Mouse (Mus musculus): ENCODE measurements at regions not wholly inside any gene's neighbourhood (a gene's known extent, or its start where the extent isn't known, plus 50 kb on each side); places are given as distances from the start of the nearest gene placed in this dataset.

GRCm38 (mm10) chr10:17196636-17197035 is 526.4 kb upstream of the Cited2 start:
- no peak for ATAC-seq (replicated peaks; ENCODE audit: poor library complexity)

GRCm38 (mm10) chr10:17200524-17201426 is 522.2 kb upstream of the Cited2 start:
- ATAC-seq (replicated peaks; ENCODE audit: poor library complexity), result peak; percentile 79

GRCm38 (mm10) chr10:17201427-17201745 is 521.6 kb upstream of the Cited2 start:
- ATAC-seq (replicated peaks; ENCODE audit: poor library complexity), result no peak

- ATAC-seq (replicated peaks; ENCODE audit: poor library complexity), result no peak
Observed at GRCm38 (mm10) chr10:17202556-17203415, 520.2 kb upstream of the Cited2 start.

GRCm38 (mm10) chr10:17203416-17204110 is 519.5 kb upstream of the Cited2 start:
- no peak for ATAC-seq (replicated peaks; ENCODE audit: poor library complexity)

GRCm38 (mm10) chr10:17204153-17204552 is 518.9 kb upstream of the Cited2 start:
- ATAC-seq (replicated peaks; ENCODE audit: poor library complexity), result no peak

- peak; percentile 83 for ATAC-seq (replicated peaks; ENCODE audit: poor library complexity)
Observed at GRCm38 (mm10) chr10:17212551-17213309, 510.3 kb upstream of the Cited2 start.

GRCm38 (mm10) chr10:17213310-17214064 is 509.5 kb upstream of the Cited2 start:
- peak; percentile 42 for ATAC-seq (replicated peaks; ENCODE audit: poor library complexity)

GRCm38 (mm10) chr10:17214065-17214440 is 509.0 kb upstream of the Cited2 start:
- ATAC-seq (replicated peaks; ENCODE audit: poor library complexity), result no peak

GRCm38 (mm10) chr10:17215029-17215428 is 508.0 kb upstream of the Cited2 start:
- peak; percentile 65 for ATAC-seq (replicated peaks; ENCODE audit: poor library complexity)

- peak; percentile 76 for ATAC-seq (replicated peaks; ENCODE audit: poor library complexity)
Observed at GRCm38 (mm10) chr10:17221495-17221894, 501.5 kb upstream of the Cited2 start.

GRCm38 (mm10) chr10:17225727-17226126 is 497.3 kb upstream of the Cited2 start:
- peak; percentile 55 for ATAC-seq (replicated peaks; ENCODE audit: poor library complexity)

- no peak for ATAC-seq (replicated peaks; ENCODE audit: poor library complexity)
Observed at GRCm38 (mm10) chr10:17230040-17230818, 492.8 kb upstream of the Cited2 start.

- ATAC-seq (replicated peaks; ENCODE audit: poor library complexity), result no peak
Observed at GRCm38 (mm10) chr10:17235955-17236650, 486.9 kb upstream of the Cited2 start.

- ATAC-seq (replicated peaks; ENCODE audit: poor library complexity), result no peak
Observed at GRCm38 (mm10) chr10:17236761-17237160, 486.3 kb upstream of the Cited2 start.

GRCm38 (mm10) chr10:17237463-17237862 is 485.6 kb upstream of the Cited2 start:
- ATAC-seq (replicated peaks; ENCODE audit: poor library complexity), result no peak

GRCm38 (mm10) chr10:17237918-17238850 is 484.8 kb upstream of the Cited2 start:
- no peak for ATAC-seq (replicated peaks; ENCODE audit: poor library complexity)

Data from megakaryocyte progenitor cell, adult 5-6 weeks (primary cell).